Mouse (Mus musculus) left cerebral cortex, adult 2 months (tissue): Measurements from ENCODE around the gene Cd79b. TPM values are rescaled to one million over a fixed set of nuclear protein-coding genes. Genes with fewer than 3 reads are reported as not detected.

ENCODE experiments used
- DNase-seq, 2 experiments: peaks; one replicate each; pipeline ENCODE4 v3.0.0; 2021 to 2022; ENCODE audit warnings: low spot score in 2 of 2, mixed read lengths in 1 of 2; ENCODE audit errors: extremely low spot score in 1 of 2
- H3K27ac ChIP-seq: fragments of 200-600 bp; 2 replicates; pipeline ENCODE4 v1.8.1; 2022
- H3K4me3 ChIP-seq: fragments of 200-600 bp; 2 replicates; pipeline ENCODE4 v1.8.1; 2022
- CTCF ChIP-seq: fragments of 200-600 bp; IDR thresholded peaks from 2 replicates; pipeline ENCODE4 v1.8.1; 2022; ENCODE audit warnings: antibody characterized with exemption, mild to moderate bottlenecking, moderate library complexity
- intact Hi-C: fragments of 180-260 bp; cut with DNase I; formaldehyde crosslinking; loops from one replicate; pipeline ENCODE4 v1.15.1; 2025
- total RNA-seq, 2 experiments: library from RNA; stranded (reverse); gene quantifications; 2 replicates each; pipeline ENCODE4 v1.2.3; 2021

Cd79b gene
- total RNA-seq, 2 experiments from 2014 or later: not detected

- peak overlapping the region; percentile 92 for H3K27ac ChIP-seq
- peak overlapping the region; percentile 83 for H3K4me3 ChIP-seq
- no peak for TF ChIP-seq CTCF
- intact Hi-C loops: loop anchor here (2.0 kb wide), 2 partner anchors 15 to 517 kb away; partner anchors contain the start of genes Cep95, Ddx5, Ftsj3 and Psmc5
- peak in 1 of 2 experiments; percentile 49 for DNase-seq
Measured at GRCm38 (mm10) chr11:106271794-106272643, 42.5 kb downstream of the Cd79b start.

GRCm38 (mm10) chr11:106271131-106271793 lies 43.3 kb downstream of the Cd79b start:
- peak overlapping the region; percentile 92 for H3K27ac ChIP-seq
- intact Hi-C loops: no loop called here
- DNase-seq: no peak

GRCm38 (mm10) chr11:106269060-106269431 lies 45.5 kb downstream of the Cd79b start:
- Histone ChIP-seq H3K4me3 (no peak overlapping the region), H3K27ac (peak overlapping the region; percentile 77)
- intact Hi-C loops: no loop called here

More at GRCm38 (mm10) chr11:106271131-106271793, 43.3 kb downstream of the Cd79b start:
- no peak; the same call in 1 of the 2 replicates for TF ChIP-seq CTCF
- H3K4me3 ChIP-seq: peak overlapping the region; percentile 83

GRCm38 (mm10) chr11:106268326-106269059 lies 46.1 kb downstream of the Cd79b start:
- Histone ChIP-seq H3K27ac (peak overlapping the region; percentile 77), H3K4me3 (no peak overlapping the region)
- intact Hi-C loops: no loop called here
- TF ChIP-seq CTCF: no peak
- peak; percentile 44 to 54 for DNase-seq

More at GRCm38 (mm10) chr11:106269060-106269431, 45.5 kb downstream of the Cd79b start:
- no peak for TF ChIP-seq CTCF
- no peak for DNase-seq

DNA sequence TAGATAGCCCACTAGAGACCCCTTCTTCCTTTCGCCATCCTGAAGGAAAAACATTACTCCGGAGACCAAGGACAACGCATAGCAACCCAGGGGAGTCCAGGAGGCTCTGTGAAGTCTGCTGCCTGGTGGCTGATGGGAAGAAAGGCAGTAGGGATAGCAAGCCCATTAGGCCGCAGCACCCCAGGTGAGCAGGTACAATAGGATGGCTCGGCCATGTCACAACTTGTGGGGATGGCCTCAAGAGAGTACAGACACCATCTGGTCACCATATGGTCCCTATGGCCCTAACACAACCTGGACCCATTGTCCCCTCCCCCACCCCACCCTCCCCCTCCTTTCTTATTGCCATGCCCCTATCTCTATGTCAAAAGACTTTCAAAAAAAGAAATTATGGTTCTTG lies 46.7 kb downstream of the Cd79b start:
- Histone ChIP-seq H3K4me3 (no peak overlapping the region), H3K27ac (peak overlapping the region; percentile 77)
- intact Hi-C loops: no loop called here
- TF ChIP-seq CTCF: no peak
- no peak for DNase-seq

DNA sequence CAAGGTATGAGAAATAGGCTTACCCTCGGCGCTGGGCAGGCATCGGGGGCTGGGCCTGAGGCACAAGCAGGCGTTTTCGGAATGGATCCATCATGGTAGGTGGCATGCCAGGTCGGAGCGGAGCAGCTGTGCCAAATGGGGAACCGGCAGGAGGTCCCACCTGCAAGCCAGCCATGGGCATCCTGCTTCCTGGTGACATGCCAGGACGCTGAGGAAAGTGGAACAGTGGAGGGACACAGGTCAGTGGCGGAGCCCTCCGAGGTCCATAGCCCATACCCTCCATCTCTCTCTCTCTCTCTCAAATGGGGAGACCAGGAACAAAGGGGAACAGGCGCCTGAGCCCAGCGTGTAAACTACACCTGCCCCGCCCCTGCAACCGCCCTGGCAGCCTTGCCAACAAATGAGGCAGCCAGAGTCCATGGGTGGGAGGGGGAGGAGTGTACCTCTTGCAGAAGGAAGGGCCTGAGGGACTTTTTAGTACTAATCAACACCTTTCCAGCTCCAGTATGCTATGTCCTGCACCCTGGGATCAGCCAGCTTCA lies 47.2 kb downstream of the Cd79b start:
- Histone ChIP-seq H3K4me3 (no peak overlapping the region), H3K27ac (no peak overlapping the region; the same call in 1 of the 2 replicates)
- TF ChIP-seq CTCF: no peak
- DNase-seq: no peak
- intact Hi-C loops: no loop called here

DNA sequence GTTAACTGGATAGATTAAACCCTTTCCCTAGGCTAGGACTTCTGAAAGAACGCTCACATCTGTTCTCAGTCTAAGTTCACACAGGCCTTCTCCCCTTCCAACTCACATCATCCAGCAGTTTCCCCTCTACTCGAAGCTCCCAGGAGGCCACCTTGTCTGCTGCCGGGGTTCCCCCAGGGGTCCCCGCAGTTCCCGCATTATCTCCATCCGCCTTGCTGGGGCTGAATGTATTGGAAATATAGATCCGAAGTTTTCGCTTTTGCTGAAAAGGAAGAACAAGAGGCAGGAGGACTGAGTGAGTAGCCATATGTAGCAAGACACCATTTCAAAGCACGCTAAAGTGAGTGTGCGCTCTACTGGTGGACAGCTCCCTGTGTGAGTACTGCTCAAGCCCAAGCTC lies 48.1 kb downstream of the Cd79b start:
- intact Hi-C loops: no loop called here
- Histone ChIP-seq H3K4me3 (no peak overlapping the region), H3K27ac (no peak overlapping the region)
- no peak for DNase-seq
- no peak for TF ChIP-seq CTCF

DNA sequence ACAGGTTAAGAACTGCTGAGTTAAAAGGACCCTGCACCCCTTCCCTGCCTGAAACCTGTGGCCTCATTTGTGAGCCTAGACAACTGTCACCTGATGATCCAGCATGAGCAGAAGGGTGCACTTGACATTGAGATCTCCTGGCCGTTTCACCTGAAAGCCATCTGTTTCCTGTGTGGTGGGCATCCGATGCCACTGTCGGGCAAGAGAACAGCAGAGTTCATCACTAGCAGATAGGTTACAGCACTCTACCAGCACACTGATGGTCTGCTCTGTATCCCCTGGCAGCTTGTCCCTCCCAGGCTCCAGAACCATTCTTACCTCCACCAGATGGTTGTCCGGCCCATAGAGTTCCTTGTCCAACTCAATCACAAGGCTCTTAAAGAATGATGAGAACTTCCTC lies 49.0 kb downstream of the Cd79b start:
- TF ChIP-seq CTCF: no peak
- no peak overlapping the region for H3K4me3 ChIP-seq
- H3K27ac ChIP-seq: no peak overlapping the region
- DNase-seq: no peak
- intact Hi-C loops: no loop called here

DNA sequence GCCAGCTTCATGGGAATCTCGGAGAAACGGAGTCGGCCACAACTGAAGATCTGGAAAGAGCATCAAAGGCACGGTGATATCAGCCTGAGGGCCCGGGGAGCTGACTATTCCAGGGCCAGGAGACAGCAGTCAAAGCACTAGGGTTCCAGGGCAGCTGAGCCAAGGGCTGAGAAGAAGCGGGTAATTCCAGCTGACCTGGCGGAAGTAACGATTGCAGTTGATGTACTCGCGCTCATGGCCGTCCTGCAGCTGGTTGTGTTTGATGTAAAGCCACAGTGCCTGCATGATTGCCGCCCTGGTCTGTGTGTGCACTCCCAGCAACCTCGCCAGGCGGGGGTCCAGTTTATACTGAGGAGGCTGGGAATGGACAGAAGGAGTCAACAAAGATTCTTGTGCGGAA lies 49.6 kb downstream of the Cd79b start:
- intact Hi-C loops: no loop called here
- no peak for TF ChIP-seq CTCF

DNA sequence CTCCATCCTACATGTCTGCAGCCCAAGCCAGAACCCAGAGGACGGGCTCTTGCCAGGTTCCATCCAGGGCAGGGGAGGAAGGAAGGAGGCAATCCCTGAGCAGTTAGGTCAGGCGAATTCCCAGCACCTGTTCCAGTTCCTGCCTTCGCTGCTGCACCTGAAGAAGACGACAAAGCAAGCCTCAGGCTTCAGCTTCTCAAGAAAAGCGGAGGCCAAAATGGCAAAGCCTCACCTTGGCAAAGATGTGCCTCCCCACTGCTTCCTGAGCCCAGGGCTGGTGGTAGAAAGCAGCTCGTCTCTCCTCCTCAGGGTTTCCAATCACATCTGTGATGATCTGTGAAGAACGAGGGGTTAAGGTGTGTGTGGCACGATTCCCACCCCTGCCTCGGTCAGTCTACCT lies 50.6 kb downstream of the Cd79b start:
- intact Hi-C loops: no loop called here
- no peak for TF ChIP-seq CTCF
- H3K27ac ChIP-seq: no peak overlapping the region
- no peak overlapping the region for H3K4me3 ChIP-seq
- no peak for DNase-seq

More for the DNA sequence above, 49.6 kb downstream of the Cd79b start:
- no peak for DNase-seq
- Histone ChIP-seq H3K27ac (no peak overlapping the region), H3K4me3 (no peak overlapping the region)

Other genes with a start within 250 kb of the Cd79b start
- 10 to 100 TPM; 18.0 to 20.2 TPM for gene Taco1, start 248.7 kb downstream of the Cd79b start, total RNA-seq
- 10 to 100 TPM; 29.5 to 31.7 TPM for gene Map3k3, start 230.1 kb downstream of the Cd79b start, total RNA-seq
- gene Gm10840, start 153.9 kb downstream of the Cd79b start, total RNA-seq: not detected
- gene Limd2, start 153.9 kb downstream of the Cd79b start, total RNA-seq: 10 to 100 TPM; 78.1 to 96.5 TPM
- gene Strada, start 112.6 kb downstream of the Cd79b start, total RNA-seq: 10 to 100 TPM; 30.9 to 31.5 TPM
- 10 to 100 TPM; 83.2 to 84.8 TPM for gene Ccdc47, start 98.4 kb downstream of the Cd79b start, total RNA-seq
- gene Ddx42, start 97.8 kb downstream of the Cd79b start, total RNA-seq: 10 to 100 TPM; 63.4 to 68.7 TPM
- gene Ftsj3, start 58.7 kb downstream of the Cd79b start, total RNA-seq: 10 to 100 TPM; 30.1 to 31.1 TPM
- gene Psmc5, start 58.6 kb downstream of the Cd79b start, total RNA-seq: 100 to 1,000 TPM; 187 to 209 TPM
- gene Smarcd2, start 41.8 kb downstream of the Cd79b start, total RNA-seq: 10 to 100 TPM; 16.5 to 18.8 TPM
- gene Tcam1, start 38.1 kb downstream of the Cd79b start, total RNA-seq: not detected
- gene Gh, start 12.9 kb downstream of the Cd79b start, total RNA-seq: not detected
- gene Scn4a, start 38.5 kb upstream of the Cd79b start, total RNA-seq: not detected
- gene Prr29, start 50.7 kb upstream of the Cd79b start, total RNA-seq: not detected
- 1 to 10 TPM; 3.2 to 3.6 TPM for gene Icam2, start 73.3 kb upstream of the Cd79b start, total RNA-seq
- gene Ern1, start 173.1 kb upstream of the Cd79b start, total RNA-seq: 10 to 100 TPM; 10.4 to 11.3 TPM